Mouse (Mus musculus) lung, postnatal 0 days (tissue): ENCODE data around the gene Eif5a.

Experiments used
- CTCF ChIP-seq: IDR thresholded peaks from 2 replicates; pipeline ENCODE4 v1.5.1; 2016; ENCODE audit warnings: antibody characterized with exemption, mild to moderate bottlenecking
- EP300 ChIP-seq: IDR thresholded peaks from 2 replicates; pipeline ENCODE4 v1.6.1; 2016; ENCODE audit warnings: antibody characterized with exemption, mild to moderate bottlenecking, control low read depth

- TF ChIP-seq CTCF (no peak), EP300 (no peak)
Observed at GRCm38 (mm10) chr11:69891482-69891881, 30.3 kb downstream of the Eif5a start.
